Mouse (Mus musculus) hematopoietic stem cell, adult 5-6 weeks (primary cell): ENCODE data around the gene Tmem41b. TPM values are rescaled to one million over a fixed set of nuclear protein-coding genes. Genes with fewer than 3 reads are reported as not detected.

Source experiments
- ATAC-seq, 2 experiments: fragments of 125-278 bp in 1 of 2; replicated peaks in 1 of 2; 2 replicates each; pipeline ENCODE4 v1.8.0; 2016 to 2017; ENCODE audit warnings: inconsistent platforms in 2 of 2, mild to moderate bottlenecking in 2 of 2, moderate number of reproducible peaks in 2 of 2, low read depth in 1 of 2, moderate TSS enrichment in 1 of 2; ENCODE audit not compliant: low FRiP score in 2 of 2, poor library complexity in 2 of 2, severe bottlenecking in 2 of 2, insufficient read depth in 1 of 2, low TSS enrichment in 1 of 2
- total RNA-seq: library from RNA; stranded (forward); fragments of 172-1452, 232-1000 nt; gene quantifications from 2 replicates; pipeline ENCODE4 v1.2.3, GENCODE M21; 2017

The Tmem41b gene
- total RNA-seq, 1 experiment from 2014 or later = 39.4 TPM

DNA sequence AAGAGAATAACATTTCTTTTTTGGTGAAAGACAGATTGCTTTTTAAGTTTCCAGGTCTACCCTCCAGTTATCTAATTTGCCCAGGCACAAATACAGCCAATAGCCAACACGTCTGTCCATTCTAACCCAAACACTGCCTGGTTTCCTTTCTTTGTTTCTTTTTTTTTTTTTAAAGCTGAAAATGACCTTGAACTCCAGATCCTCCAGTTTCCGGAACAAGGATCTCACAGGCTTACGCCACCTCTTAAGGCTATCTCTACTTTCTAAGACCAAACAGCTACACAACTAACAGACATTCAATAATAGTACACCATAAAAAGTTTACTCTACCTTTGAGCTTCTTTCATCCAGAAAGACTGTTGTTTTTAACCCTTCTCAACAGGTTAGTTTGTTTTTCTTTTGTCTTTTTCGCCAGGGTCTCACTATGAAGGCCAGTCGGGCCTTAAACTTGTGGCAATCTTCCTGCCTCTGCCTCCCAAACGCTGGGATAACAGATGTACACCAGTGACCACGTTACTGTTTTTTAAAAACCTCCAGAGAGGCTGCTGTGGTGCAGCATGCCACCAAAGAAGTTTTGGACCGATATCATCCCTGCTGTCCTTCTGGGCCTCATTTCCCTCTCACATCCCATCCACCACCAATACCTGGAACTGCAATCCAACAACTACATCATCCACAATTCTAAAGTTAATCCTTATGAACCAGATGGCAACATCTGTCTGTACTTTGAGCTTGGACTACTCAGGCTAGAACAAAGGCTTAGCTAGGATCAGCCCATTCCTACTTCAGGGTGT lies 28.5 kb downstream of the Tmem41b start:
- no peak for ATAC-seq

- no peak for ATAC-seq
Measured at GRCm38 (mm10) chr7:109954622-109955401, 31.9 kb downstream of the Tmem41b start.

- ATAC-seq = no peak
Measured at GRCm38 (mm10) chr7:109951297-109951696, 35.4 kb downstream of the Tmem41b start.

DNA sequence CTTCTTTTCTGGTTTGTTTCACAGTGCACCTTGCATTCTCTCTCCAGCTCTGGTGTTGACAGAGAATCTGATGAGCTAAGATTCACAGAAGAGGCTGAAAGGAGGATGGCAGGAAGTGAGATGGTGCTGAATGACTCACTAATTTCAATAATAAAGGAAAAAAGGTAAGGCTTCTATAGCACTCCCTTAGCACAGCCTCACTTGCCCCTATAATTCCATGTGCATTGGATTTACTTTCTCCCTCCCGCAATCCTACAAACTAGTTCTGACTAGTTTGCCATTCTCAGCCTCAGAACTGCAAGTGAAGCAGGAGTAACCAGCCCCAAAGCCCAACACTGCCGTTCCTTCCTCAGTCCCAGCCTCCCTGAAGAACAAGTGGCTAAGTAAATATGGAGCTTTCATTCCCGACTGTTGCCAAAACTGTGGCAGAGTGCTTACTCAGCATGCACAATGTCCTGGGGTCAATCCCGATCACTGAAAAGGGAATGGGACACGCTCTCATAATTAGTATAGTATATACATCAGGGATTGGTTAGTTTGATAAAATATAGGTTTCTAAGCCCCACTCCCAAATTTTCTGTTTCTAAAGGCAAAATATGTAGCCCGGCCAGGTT lies 42.2 kb downstream of the Tmem41b start:
- ATAC-seq = no peak

- ATAC-seq = no peak
Measured at GRCm38 (mm10) chr7:109929628-109930027, 57.1 kb downstream of the Tmem41b start.

DNA sequence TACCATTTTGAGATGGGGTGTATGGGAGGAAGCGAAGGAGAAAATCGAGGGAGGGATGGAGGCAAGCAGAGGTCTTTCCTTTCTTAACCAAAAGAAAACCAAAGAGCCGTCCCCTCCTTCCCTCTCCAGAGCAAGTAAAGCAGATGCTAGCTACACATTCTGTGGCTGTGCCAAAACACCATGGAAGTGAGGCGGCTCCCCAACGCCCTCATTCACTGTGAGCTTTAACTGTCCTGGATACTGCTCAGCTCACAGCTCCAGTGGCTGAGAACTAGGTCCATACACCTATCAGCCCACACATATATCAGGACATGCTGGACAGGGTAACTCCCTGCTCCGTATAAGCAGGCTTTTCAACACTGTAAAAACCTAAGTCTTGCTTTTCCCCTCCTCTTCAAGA lies 58.4 kb downstream of the Tmem41b start:
- ATAC-seq = no peak

- no peak for ATAC-seq
Measured at GRCm38 (mm10) chr7:109924965-109925364, 61.8 kb downstream of the Tmem41b start.

GRCm38 (mm10) chr7:109922889-109923288 lies 63.8 kb downstream of the Tmem41b start:
- ATAC-seq = no peak

Other genes starting within 250 kb of the Tmem41b start
- 16.5 and 18.5 TPM in 2 replicates for gene Tmem9b, start 234.1 kb downstream of the Tmem41b start, total RNA-seq
- not detected in 2 replicates for gene Nrip3, start 204.9 kb downstream of the Tmem41b start, total RNA-seq
- gene Scube2, start 121.2 kb downstream of the Tmem41b start, total RNA-seq = not detected in 2 replicates
- gene Dennd5a, start 26.5 kb downstream of the Tmem41b start, total RNA-seq = 90.5 and 124 TPM in 2 replicates
- 205 and 310 TPM in 2 replicates for gene Ipo7, start 31.3 kb upstream of the Tmem41b start, total RNA-seq
- 31.5 and 44.9 TPM in 2 replicates for gene Zfp143, start 74.3 kb upstream of the Tmem41b start, total RNA-seq
- 47.8 and 53.8 TPM in 2 replicates for gene Wee1, start 135.1 kb upstream of the Tmem41b start, total RNA-seq
- 90.0 and 96.9 TPM in 2 replicates for gene Swap70, start 234.8 kb upstream of the Tmem41b start, total RNA-seq